20 mouse cellular contexts compared by ENCODE assay signal in the genomic region with DNA sequence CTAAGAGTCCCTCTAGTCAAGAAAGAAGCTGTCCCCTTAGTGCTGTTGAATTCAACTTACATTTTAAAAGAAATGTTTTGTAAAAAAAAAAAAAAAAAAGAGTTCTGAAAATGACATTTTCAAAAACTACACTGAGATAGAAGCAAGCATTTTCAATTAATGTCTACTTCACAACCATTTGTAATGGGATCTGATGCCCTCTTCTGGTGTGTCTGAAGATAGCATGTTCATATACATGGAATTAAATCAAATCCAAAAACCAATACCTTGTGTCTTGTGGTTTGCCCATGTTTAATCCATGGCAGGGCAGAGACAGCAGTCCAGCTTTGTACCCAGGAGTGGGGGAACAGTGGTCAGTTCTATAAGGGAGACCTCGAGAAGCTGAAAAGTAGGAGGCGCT. TPM values are rescaled to one million over a fixed set of nuclear protein-coding genes. Genes with fewer than 3 reads are reported as not detected.
A peak's percentile ranks its signal among the peaks of the same experiment; 100 is the strongest.
DNase-seq lines count a peak whose midpoint lies in the region; ATAC-seq and TF ChIP-seq lines count a peak whose summit lies in the region.
"Had no signal": no experiment of that assay in that cellular context is flagged by ENCODE, and none has a peak within 500 bp of the region (broad histone marks: within the 10 kb centered on the region; RNA-seq: fewer than 3 reads in every experiment).

No protein-coding gene starts in this region.

- H3K4me2 ChIP-seq in hindbrain, embryonic 16.5 days (ENCODE audit: low read length), result no peak overlapping the region
- no peak overlapping the region for H3K4me2 ChIP-seq in hindbrain, embryonic 12.5 days (replicated peaks)
- no peak overlapping the region for H3K4me2 ChIP-seq in forebrain, embryonic 15.5 days (replicated peaks)
- H3K4me2 ChIP-seq: hindbrain, embryonic 15.5 days; neural tube, embryonic 13.5 days had no signal

- 0 out of 2 replicates have a peak, but pooled peaks have one; percentile 29 for ATAC-seq in hindbrain, embryonic 16.5 days
- ATAC-seq in hindbrain, embryonic 12.5 days (ENCODE audit: low FRiP score), result no peak
- ATAC-seq in forebrain, embryonic 15.5 days (replicated peaks), result 0 out of 2 replicates have a peak, but pooled peaks have one; percentile 24
- ATAC-seq: activated CD4-positive, CD25-positive, alpha-beta regulatory T cell, adult 4 months had no signal

- TF ChIP-seq POLR2A in lung, adult 2 months (IDR thresholded peaks at IDR 0.05; ENCODE audit: borderline replicate concordance, extremely low read depth, low read depth, low read length), result no peak

- no peaks in the 10 kb centered on the region for H3K9me3 ChIP-seq in hindbrain, embryonic 16.5 days (ENCODE audit: control insufficient read depth, low read length)
- H3K9me3 ChIP-seq in hindbrain, embryonic 12.5 days (replicated peaks), result no peaks in the 10 kb centered on the region
- no peaks in the 10 kb centered on the region for H3K9me3 ChIP-seq in forebrain, embryonic 15.5 days
- no peaks in the 10 kb centered on the region for H3K9me3 ChIP-seq in embryonic facial prominence, embryonic 10.5 days
- H3K9me3 ChIP-seq: hindbrain, embryonic 15.5 days; neural tube, embryonic 13.5 days had no signal

- no peak overlapping the region for H3K9ac ChIP-seq in hindbrain, embryonic 16.5 days (ENCODE audit: low read depth, low read length)
- no peak overlapping the region for H3K9ac ChIP-seq in hindbrain, embryonic 12.5 days
- H3K9ac ChIP-seq in forebrain, embryonic 15.5 days (replicated peaks), result no peak overlapping the region
- H3K9ac ChIP-seq: hindbrain, embryonic 15.5 days had no signal

- DNase-seq in cerebellum, postnatal 10 days, result peak; percentile 33 to 43
- DNase-seq in cerebellum, adult 18-20 months, result no peak
- DNase-seq in lung, adult 2 months, result no peak
- no peak for DNase-seq in lung, postnatal 14 days
- DNase-seq in embryonic facial prominence, embryonic 10.5 days (ENCODE audit: low spot score), result no peak
- DNase-seq: adrenal gland, postnatal 14 days; cerebellum, adult 8-10 months; gastrocnemius, postnatal 10 days; heart, postnatal 10 days; kidney, adult 9 months; layer of hippocampus, postnatal 36 days; left cerebral cortex, postnatal 4 days; lung, postnatal 10 days; thymus, postnatal 4 days had no signal

- H3K27ac ChIP-seq in hindbrain, embryonic 16.5 days (ENCODE audit: low read depth, low read length), result no peak overlapping the region
- H3K27ac ChIP-seq in hindbrain, embryonic 12.5 days, result no peak overlapping the region
- no peak overlapping the region for H3K27ac ChIP-seq in forebrain, embryonic 15.5 days (replicated peaks)
- no peak overlapping the region for H3K27ac ChIP-seq in embryonic facial prominence, embryonic 10.5 days (replicated peaks)
- H3K27ac ChIP-seq: hindbrain, embryonic 15.5 days; neural tube, embryonic 13.5 days had no signal

- H3K4me1 ChIP-seq in hindbrain, embryonic 16.5 days (ENCODE audit: control insufficient read depth, insufficient read depth, low read depth, low read length), result no peaks in the 10 kb centered on the region; the same call in none of the 2 replicates
- H3K4me1 ChIP-seq in hindbrain, embryonic 12.5 days, result peaks cover 9% of the 10 kb centered on the region
- H3K4me1 ChIP-seq in lung, adult 2 months (ENCODE audit: control insufficient read depth, insufficient read depth, low read length), result no peaks in the 10 kb centered on the region
- H3K4me1 ChIP-seq in forebrain, embryonic 15.5 days, result peaks cover 9% of the 10 kb centered on the region; the same call in 1 of the 2 replicates
- peaks cover 12% of the 10 kb centered on the region for H3K4me1 ChIP-seq in embryonic facial prominence, embryonic 10.5 days

- WGBS in hindbrain, embryonic 16.5 days, result 66% methylated on average over 2 of the region's 2 CpGs
- WGBS in hindbrain, embryonic 12.5 days, result 89% methylated on average over 2 of the region's 2 CpGs
- WGBS in lung, adult 2 months, result 83% methylated on average over 2 of the region's 2 CpGs
- 70% methylated on average over 2 of the region's 2 CpGs for WGBS in forebrain, embryonic 15.5 days
- WGBS in embryonic facial prominence, embryonic 10.5 days, result 69% methylated on average over 2 of the region's 2 CpGs

- H3K4me3 ChIP-seq in hindbrain, embryonic 16.5 days (ENCODE audit: low read length), result no peak overlapping the region
- H3K4me3 ChIP-seq in hindbrain, embryonic 12.5 days, result no peak overlapping the region
- no peak overlapping the region for H3K4me3 ChIP-seq in lung, adult 2 months (replicated peaks; ENCODE audit: extremely low read depth, low read depth, low read length)
- H3K4me3 ChIP-seq in forebrain, embryonic 15.5 days, result no peak overlapping the region
- no peak overlapping the region for H3K4me3 ChIP-seq in embryonic facial prominence, embryonic 10.5 days
- H3K4me3 ChIP-seq: hindbrain, embryonic 15.5 days; neural tube, embryonic 13.5 days had no signal

- 0 out of 2 replicates have a peak, but pooled peaks have one; percentile 2 for TF ChIP-seq CTCF in lung, adult 2 months (IDR thresholded peaks at IDR 0.05; ENCODE audit: insufficient read depth, low read length)

- H3K27me3 ChIP-seq in hindbrain, embryonic 16.5 days (replicated peaks; ENCODE audit: control insufficient read depth, insufficient read depth, low read length), result no peaks in the 10 kb centered on the region
- no peaks in the 10 kb centered on the region for H3K27me3 ChIP-seq in hindbrain, embryonic 12.5 days
- no peaks in the 10 kb centered on the region for H3K27me3 ChIP-seq in forebrain, embryonic 15.5 days
- H3K27me3 ChIP-seq in embryonic facial prominence, embryonic 10.5 days (replicated peaks; ENCODE audit: low read depth, poor library complexity, severe bottlenecking), result no peaks in the 10 kb centered on the region
- H3K27me3 ChIP-seq: hindbrain, embryonic 15.5 days; neural tube, embryonic 13.5 days had no signal

- no peaks in the 10 kb centered on the region for H3K36me3 ChIP-seq in hindbrain, embryonic 16.5 days (ENCODE audit: control insufficient read depth, insufficient read depth, low read length)
- H3K36me3 ChIP-seq in hindbrain, embryonic 12.5 days, result peaks cover 9% of the 10 kb centered on the region; the same call in 1 of the 2 replicates
- 0 out of 2 replicates have a peak, but pooled peaks cover 3% of the 10 kb centered on the region for H3K36me3 ChIP-seq in forebrain, embryonic 15.5 days
- H3K36me3 ChIP-seq in embryonic facial prominence, embryonic 10.5 days (replicated peaks), result peaks cover 15% of the 10 kb centered on the region
- H3K36me3 ChIP-seq: hindbrain, embryonic 15.5 days had no signal

RNA-seq across cellular contexts. Expression of gene Nepro, which starts 6.3 kb away (rescaled TPM):
- 3.2 and 4.7 TPM in 2 replicates for polyA plus RNA-seq in hindbrain, embryonic 16.5 days (2015; fragmentation: Nextera tagmentation; extraction: Ambion mirVana)
- polyA plus RNA-seq in hindbrain, embryonic 12.5 days (2016; fragmentation: Nextera tagmentation; extraction: Ambion mirVana), result 9.4 and 9.9 TPM in 2 replicates
- 3.1 and 3.2 TPM in 2 replicates for polyA plus RNA-seq in lung, adult 2 months (2012; rRNA removed)
- 4.5 and 4.9 TPM in 2 replicates for polyA plus RNA-seq in forebrain, embryonic 15.5 days (2015; fragmentation: Nextera tagmentation; extraction: Ambion mirVana)
- 13.4 and 14.1 TPM in 2 replicates for polyA plus RNA-seq in embryonic facial prominence, embryonic 10.5 days (2016; fragmentation: Nextera tagmentation; extraction: Ambion mirVana)

RNA-seq across cellular contexts. Expression of gene Gtpbp8, which starts 28.3 kb away (rescaled TPM):
- polyA plus RNA-seq in hindbrain, embryonic 16.5 days (2015; fragmentation: Nextera tagmentation; extraction: Ambion mirVana), result 35.4 and 36.2 TPM in 2 replicates
- polyA plus RNA-seq in hindbrain, embryonic 12.5 days (2016; fragmentation: Nextera tagmentation; extraction: Ambion mirVana), result 34.3 and 37.9 TPM in 2 replicates
- 4.2 and 6.5 TPM in 2 replicates for polyA plus RNA-seq in lung, adult 2 months (2012; rRNA removed)
- 33.5 and 38.1 TPM in 2 replicates for polyA plus RNA-seq in forebrain, embryonic 15.5 days (2015; fragmentation: Nextera tagmentation; extraction: Ambion mirVana)
- 24.8 and 26.7 TPM in 2 replicates for polyA plus RNA-seq in embryonic facial prominence, embryonic 10.5 days (2016; fragmentation: Nextera tagmentation; extraction: Ambion mirVana)

RNA-seq across cellular contexts. Expression of gene Cd200r1, which starts 47.7 kb away (rescaled TPM):
- 0.31 and 0.96 TPM in 2 replicates for polyA plus RNA-seq in hindbrain, embryonic 16.5 days (2015; fragmentation: Nextera tagmentation; extraction: Ambion mirVana)
- 0.52 and 0.96 TPM in 2 replicates for polyA plus RNA-seq in hindbrain, embryonic 12.5 days (2016; fragmentation: Nextera tagmentation; extraction: Ambion mirVana)
- polyA plus RNA-seq in lung, adult 2 months (2012; rRNA removed), result 1.9 and 2.7 TPM in 2 replicates
- 0.43 and 0.46 TPM in 2 replicates for polyA plus RNA-seq in forebrain, embryonic 15.5 days (2015; fragmentation: Nextera tagmentation; extraction: Ambion mirVana)
- 0.15 and 0.16 TPM in 2 replicates for polyA plus RNA-seq in embryonic facial prominence, embryonic 10.5 days (2016; fragmentation: Nextera tagmentation; extraction: Ambion mirVana)

Comparison
In these comparisons a context has a peak if more than half of its experiments do, and no peak if none do; other contexts are left out.
1. DNase-seq: peak in cerebellum, postnatal 10 days (2 of 2); none in cerebellum, adult 18-20 months (0 of 2), lung, adult 2 months (single experiment), lung, postnatal 14 days (single experiment) and embryonic facial prominence, embryonic 10.5 days (single experiment).